Mouse (Mus musculus): ENCODE measurements around the gene Hes3. TPM values are rescaled to one million over a fixed set of nuclear protein-coding genes. Genes with fewer than 3 reads are reported as not detected.

Gene Hes3
- polyA plus RNA-seq, 1 experiment from 2014 or later: 12.6 TPM

GRCm38 (mm10) chr4:152313211-152313632 lies 21.8 kb upstream of the Hes3 start:
- ATAC-seq (ENCODE audit: low FRiP score) (peak; percentile 38; the same call in 1 of the 2 replicates), DNase-seq (ENCODE audit: low spot score, missing footprints) (peak; percentile 93)
- H3K9me3 ChIP-seq (ENCODE audit: control insufficient read depth, low read length): no peaks in the 10 kb centered on the region
- H3K27ac ChIP-seq (ENCODE audit: low read depth, low read length): no peak overlapping the region
- under 1% methylated on average over 29 of the region's 29 CpGs for WGBS
- H3K36me3 ChIP-seq (ENCODE audit: control insufficient read depth, insufficient read depth, low read length): no peaks in the 10 kb centered on the region
- peak overlapping the region; percentile 27 for H3K4me2 ChIP-seq
- H3K4me3 ChIP-seq (ENCODE audit: low read depth, low read length): peak overlapping the region; percentile 27
- no peak overlapping the region for H3K9ac ChIP-seq (ENCODE audit: low read length)
- H3K27me3 ChIP-seq (ENCODE audit: control insufficient read depth, insufficient read depth, low read length): peaks cover 76% of the 10 kb centered on the region
- H3K4me1 ChIP-seq (ENCODE audit: control insufficient read depth, insufficient read depth, low read length): peaks cover 11% of the 10 kb centered on the region

GRCm38 (mm10) chr4:152312186-152312585 lies 20.7 kb upstream of the Hes3 start:
- Histone ChIP-seq H3K27me3 (ENCODE audit: control insufficient read depth, insufficient read depth, low read length) (peaks cover 65% of the 10 kb centered on the region), H3K9ac (ENCODE audit: low read length) (no peak overlapping the region), H3K36me3 (ENCODE audit: control insufficient read depth, insufficient read depth, low read length) (no peaks in the 10 kb centered on the region), H3K4me1 (ENCODE audit: control insufficient read depth, insufficient read depth, low read length) (peaks cover 11% of the 10 kb centered on the region), H3K4me2 (no peak overlapping the region), H3K9me3 (ENCODE audit: control insufficient read depth, low read length) (no peaks in the 10 kb centered on the region), H3K27ac (ENCODE audit: low read depth, low read length) (no peak overlapping the region), H3K4me3 (ENCODE audit: low read depth, low read length) (no peak overlapping the region)
- ATAC-seq (ENCODE audit: low FRiP score): no peak
- DNase-seq (ENCODE audit: low spot score, missing footprints): no peak
- WGBS: 1% methylated on average over 14 of the region's 14 CpGs

- no peaks in the 10 kb centered on the region for H3K4me1 ChIP-seq (ENCODE audit: control insufficient read depth, insufficient read depth, low read length)
- no peak overlapping the region for H3K9ac ChIP-seq (ENCODE audit: low read length)
- H3K9me3 ChIP-seq (ENCODE audit: control insufficient read depth, low read length): no peaks in the 10 kb centered on the region
- ATAC-seq (ENCODE audit: low FRiP score): no peak
- H3K4me2 ChIP-seq: no peak overlapping the region
- no peak for DNase-seq (ENCODE audit: low spot score, missing footprints)
- H3K27ac ChIP-seq (ENCODE audit: low read depth, low read length): no peak overlapping the region
- H3K36me3 ChIP-seq (ENCODE audit: control insufficient read depth, insufficient read depth, low read length): peaks cover 5% of the 10 kb centered on the region; the same call in 1 of the 2 replicates
- WGBS: 80% methylated on average over 9 of the region's 9 CpGs
- peaks cover 19% of the 10 kb centered on the region for H3K27me3 ChIP-seq (ENCODE audit: control insufficient read depth, insufficient read depth, low read length)
- H3K4me3 ChIP-seq (ENCODE audit: low read depth, low read length): no peak overlapping the region
Measured at GRCm38 (mm10) chr4:152307542-152307941, 16.1 kb upstream of the Hes3 start.

- DNase-seq (ENCODE audit: low spot score, missing footprints): no peak
- H3K4me3 ChIP-seq (ENCODE audit: low read depth, low read length): no peak overlapping the region
- H3K4me2 ChIP-seq: no peak overlapping the region
- H3K9me3 ChIP-seq (ENCODE audit: control insufficient read depth, low read length): no peaks in the 10 kb centered on the region
- no peaks in the 10 kb centered on the region for H3K4me1 ChIP-seq (ENCODE audit: control insufficient read depth, insufficient read depth, low read length)
- peaks cover 5% of the 10 kb centered on the region; the same call in 1 of the 2 replicates for H3K36me3 ChIP-seq (ENCODE audit: control insufficient read depth, insufficient read depth, low read length)
- peaks cover 4% of the 10 kb centered on the region; the same call in 1 of the 2 replicates for H3K27me3 ChIP-seq (ENCODE audit: control insufficient read depth, insufficient read depth, low read length)
- H3K27ac ChIP-seq (ENCODE audit: low read depth, low read length): no peak overlapping the region
- WGBS: 87% methylated on average over 6 of the region's 6 CpGs
- H3K9ac ChIP-seq (ENCODE audit: low read length): no peak overlapping the region
- no peak for ATAC-seq (ENCODE audit: low FRiP score)
Measured at GRCm38 (mm10) chr4:152305991-152306390, 14.5 kb upstream of the Hes3 start.

- Histone ChIP-seq H3K4me1 (ENCODE audit: control insufficient read depth, insufficient read depth, low read length) (no peaks in the 10 kb centered on the region), H3K36me3 (ENCODE audit: control insufficient read depth, insufficient read depth, low read length) (peaks cover 5% of the 10 kb centered on the region; the same call in 1 of the 2 replicates), H3K27me3 (ENCODE audit: control insufficient read depth, insufficient read depth, low read length) (no peaks in the 10 kb centered on the region), H3K9me3 (ENCODE audit: control insufficient read depth, low read length) (no peaks in the 10 kb centered on the region), H3K4me2 (no peak overlapping the region), H3K4me3 (ENCODE audit: low read depth, low read length) (no peak overlapping the region), H3K27ac (ENCODE audit: low read depth, low read length) (no peak overlapping the region), H3K9ac (ENCODE audit: low read length) (no peak overlapping the region)
- DNase-seq (ENCODE audit: low spot score, missing footprints) (no peak), ATAC-seq (ENCODE audit: low FRiP score) (no peak)
- 92% methylated on average over 6 of the region's 6 CpGs for WGBS
Measured at GRCm38 (mm10) chr4:152304685-152305084, 13.2 kb upstream of the Hes3 start.

GRCm38 (mm10) chr4:152303172-152303571 lies 11.7 kb upstream of the Hes3 start:
- Histone ChIP-seq H3K36me3 (ENCODE audit: control insufficient read depth, insufficient read depth, low read length) (peaks cover 5% of the 10 kb centered on the region; the same call in 1 of the 2 replicates), H3K4me2 (no peak overlapping the region), H3K9me3 (ENCODE audit: control insufficient read depth, low read length) (no peaks in the 10 kb centered on the region), H3K27ac (ENCODE audit: low read depth, low read length) (no peak overlapping the region), H3K4me3 (ENCODE audit: low read depth, low read length) (no peak overlapping the region), H3K4me1 (ENCODE audit: control insufficient read depth, insufficient read depth, low read length) (peaks cover 4% of the 10 kb centered on the region), H3K27me3 (ENCODE audit: control insufficient read depth, insufficient read depth, low read length) (no peaks in the 10 kb centered on the region), H3K9ac (ENCODE audit: low read length) (no peak overlapping the region)
- ATAC-seq (ENCODE audit: low FRiP score) (no peak), DNase-seq (ENCODE audit: low spot score, missing footprints) (no peak)
- 93% methylated on average over 10 of the region's 10 CpGs for WGBS

- Histone ChIP-seq H3K4me2 (no peak overlapping the region), H3K9me3 (ENCODE audit: control insufficient read depth, low read length) (no peaks in the 10 kb centered on the region), H3K4me1 (ENCODE audit: control insufficient read depth, insufficient read depth, low read length) (peaks cover 9% of the 10 kb centered on the region), H3K27me3 (ENCODE audit: control insufficient read depth, insufficient read depth, low read length) (no peaks in the 10 kb centered on the region), H3K36me3 (ENCODE audit: control insufficient read depth, insufficient read depth, low read length) (peaks cover 5% of the 10 kb centered on the region; the same call in 1 of the 2 replicates), H3K27ac (ENCODE audit: low read depth, low read length) (no peak overlapping the region), H3K9ac (ENCODE audit: low read length) (no peak overlapping the region), H3K4me3 (ENCODE audit: low read depth, low read length) (no peak overlapping the region)
- DNase-seq (ENCODE audit: low spot score, missing footprints): no peak
- whole genome bisulfite sequencing: 64% methylated on average over 11 of the region's 11 CpGs
- ATAC-seq (ENCODE audit: low FRiP score): no peak
Measured at GRCm38 (mm10) chr4:152302012-152302411, 10.6 kb upstream of the Hes3 start.

- H3K4me2 ChIP-seq: no peak overlapping the region
- no peak overlapping the region for H3K9ac ChIP-seq (ENCODE audit: low read length)
- DNase-seq (ENCODE audit: low spot score, missing footprints): no peak
- H3K9me3 ChIP-seq (ENCODE audit: control insufficient read depth, low read length): no peaks in the 10 kb centered on the region
- H3K4me1 ChIP-seq (ENCODE audit: control insufficient read depth, insufficient read depth, low read length): peaks cover 12% of the 10 kb centered on the region
- no peak for ATAC-seq (ENCODE audit: low FRiP score)
- H3K27ac ChIP-seq (ENCODE audit: low read depth, low read length): no peak overlapping the region
- H3K36me3 ChIP-seq (ENCODE audit: control insufficient read depth, insufficient read depth, low read length): peaks cover 5% of the 10 kb centered on the region; the same call in 1 of the 2 replicates
- H3K27me3 ChIP-seq (ENCODE audit: control insufficient read depth, insufficient read depth, low read length): peaks cover 3% of the 10 kb centered on the region
- 92% methylated on average over 8 of the region's 8 CpGs for WGBS
- H3K4me3 ChIP-seq (ENCODE audit: low read depth, low read length): no peak overlapping the region
Measured at GRCm38 (mm10) chr4:152300375-152300774, 8.9 kb upstream of the Hes3 start.

GRCm38 (mm10) chr4:152298836-152299235 lies 7.4 kb upstream of the Hes3 start:
- no peak overlapping the region for H3K9ac ChIP-seq (ENCODE audit: low read length)
- no peak overlapping the region for H3K27ac ChIP-seq (ENCODE audit: low read depth, low read length)
- no peak overlapping the region for H3K4me2 ChIP-seq
- peaks cover 12% of the 10 kb centered on the region for H3K27me3 ChIP-seq (ENCODE audit: control insufficient read depth, insufficient read depth, low read length)
- no peaks in the 10 kb centered on the region for H3K36me3 ChIP-seq (ENCODE audit: control insufficient read depth, insufficient read depth, low read length)
- peaks cover 19% of the 10 kb centered on the region for H3K4me1 ChIP-seq (ENCODE audit: control insufficient read depth, insufficient read depth, low read length)
- DNase-seq (ENCODE audit: low spot score, missing footprints) (no peak), ATAC-seq (ENCODE audit: low FRiP score) (no peak)
- no peak overlapping the region for H3K4me3 ChIP-seq (ENCODE audit: low read depth, low read length)
- 82% methylated on average over 14 of the region's 14 CpGs for WGBS
- no peaks in the 10 kb centered on the region for H3K9me3 ChIP-seq (ENCODE audit: control insufficient read depth, low read length)
